Mouse (Mus musculus): ENCODE measurements at regions not wholly inside any gene's neighbourhood (a gene's known extent, or its start where the extent isn't known, plus 50 kb on each side); places are given as distances from the start of the nearest gene placed in this dataset.

DNA sequence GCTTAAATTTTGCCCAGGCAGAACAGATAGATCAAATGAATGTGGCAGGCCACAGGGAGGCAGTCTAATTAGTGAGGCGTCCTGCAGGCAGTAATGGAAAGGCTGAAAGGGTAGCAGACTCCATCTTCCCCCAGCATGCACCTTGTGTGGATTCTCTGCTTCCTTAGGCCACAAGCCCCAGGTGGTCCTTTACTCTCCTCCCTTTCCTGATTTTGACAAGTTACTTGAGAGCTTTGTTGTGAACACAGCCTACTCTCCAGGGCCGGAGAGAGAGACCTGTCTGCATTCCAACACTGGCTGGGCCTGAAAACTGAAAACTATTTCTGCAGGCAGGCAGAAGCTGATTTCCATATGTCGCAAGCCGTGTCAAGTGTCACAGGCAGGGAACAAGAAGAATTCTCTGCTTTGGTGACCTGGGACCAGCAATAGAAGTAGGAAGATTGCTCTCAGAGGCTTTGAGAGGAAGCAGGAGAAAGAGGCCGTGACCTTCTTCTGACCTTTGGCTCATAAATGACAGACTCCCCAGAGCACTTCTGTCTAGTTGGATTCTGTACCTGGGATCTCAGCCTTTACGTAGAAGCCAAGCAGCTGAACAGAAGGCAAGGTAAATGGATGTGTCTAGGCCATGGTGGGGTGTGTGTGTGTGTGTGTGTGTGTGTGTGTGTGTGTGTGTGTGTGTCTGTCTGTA, 619.2 kb upstream of the Cdh5 start:
- DNase-seq (ENCODE audit: low spot score in 2 of 2) = no peak

GRCm38 (mm10) chr8:103485441-103485840, 616.0 kb upstream of the Cdh5 start:
- no peak for DNase-seq (ENCODE audit: low spot score in 2 of 2)

DNA sequence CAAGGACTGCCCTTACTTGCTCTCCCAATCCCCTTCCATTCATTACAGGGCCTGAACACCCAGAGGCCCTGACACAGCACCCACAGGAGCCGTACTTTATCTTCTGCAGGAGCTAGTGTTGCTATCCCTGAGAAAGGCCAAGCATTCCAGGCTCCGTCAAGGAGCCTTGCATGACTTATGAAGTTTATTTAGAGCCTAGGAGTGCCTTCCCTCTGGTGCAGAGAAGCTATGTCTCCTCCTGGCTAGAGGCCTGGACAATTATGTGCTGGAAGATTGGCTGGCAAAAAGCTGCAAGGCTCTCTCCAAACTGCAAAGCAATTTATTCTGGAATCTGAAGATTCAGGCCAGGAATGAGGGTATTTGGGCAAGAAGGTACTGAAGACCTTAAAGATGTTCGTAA, 612.0 kb upstream of the Cdh5 start:
- no peak for DNase-seq (ENCODE audit: low spot score in 2 of 2)

- DNase-seq (ENCODE audit: low spot score in 2 of 2) = no peak
These were observed 608.4 kb upstream of the Cdh5 start for GRCm38 (mm10) chr8:103492914-103493517.

- DNase-seq (ENCODE audit: low spot score in 2 of 2) = no peak
These were observed 607.4 kb upstream of the Cdh5 start for GRCm38 (mm10) chr8:103493932-103494493.

GRCm38 (mm10) chr8:103494670-103495069, 606.8 kb upstream of the Cdh5 start:
- no peak for DNase-seq (ENCODE audit: low spot score in 2 of 2)

- DNase-seq (ENCODE audit: low spot score in 2 of 2) = no peak
These were observed 600.1 kb upstream of the Cdh5 start for GRCm38 (mm10) chr8:103501328-103501727.

DNA sequence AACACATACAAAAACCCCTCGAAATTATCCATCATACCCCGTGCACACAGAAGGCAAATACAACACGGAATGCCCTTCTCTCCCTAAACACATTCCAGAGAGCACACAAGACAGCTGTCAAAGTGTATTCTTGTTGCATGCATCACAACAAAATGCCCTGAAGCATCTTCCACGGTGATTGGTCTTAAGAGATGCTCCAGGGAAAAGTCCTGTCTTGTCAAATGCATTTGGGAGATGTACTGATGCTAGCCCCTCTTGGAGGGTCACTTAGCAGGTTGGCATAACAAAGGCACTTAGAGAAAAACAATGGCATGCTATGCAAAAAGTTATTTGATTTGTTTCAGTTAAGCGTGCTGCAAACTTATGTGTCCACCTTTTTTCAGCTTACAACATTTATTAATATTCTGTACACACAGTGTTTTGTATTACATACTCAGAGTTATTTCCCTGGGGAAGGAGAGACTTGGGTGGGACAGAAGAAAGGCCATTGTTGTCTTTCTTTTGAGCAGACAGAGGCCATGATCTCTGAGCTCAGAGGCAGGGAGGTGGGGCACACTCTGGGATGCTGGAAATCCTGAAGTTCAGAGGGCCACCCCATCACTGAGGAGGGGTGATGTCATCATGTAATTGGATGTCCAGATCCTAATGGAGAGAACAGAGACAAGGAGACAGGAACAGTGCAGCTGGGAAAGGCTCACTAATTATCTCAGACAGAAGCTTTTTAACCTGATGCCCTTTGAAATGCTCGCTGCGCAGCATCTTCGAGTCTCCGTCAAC, 598.2 kb upstream of the Cdh5 start:
- DNase-seq (ENCODE audit: low spot score in 2 of 2) = no peak

DNA sequence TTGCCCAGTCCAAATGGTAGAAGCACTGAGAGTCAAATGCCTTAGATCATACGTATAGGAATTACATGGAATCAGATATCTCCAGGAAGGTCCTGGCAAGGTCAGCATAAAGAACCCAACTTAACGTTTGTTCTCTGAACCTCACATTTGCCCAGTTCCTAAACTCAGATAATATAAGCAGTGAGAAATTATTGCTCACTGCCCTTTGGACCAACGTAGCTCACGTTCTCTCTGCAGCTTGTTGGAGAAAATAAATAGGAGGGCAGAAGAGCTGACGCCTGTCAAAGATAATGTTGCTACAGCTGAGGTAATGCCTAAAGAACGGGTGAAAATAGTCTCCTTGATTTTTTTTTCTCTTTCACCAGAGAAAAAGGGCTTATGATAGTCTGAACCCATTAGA, 595.1 kb upstream of the Cdh5 start:
- no peak for DNase-seq (ENCODE audit: low spot score in 2 of 2)

DNA sequence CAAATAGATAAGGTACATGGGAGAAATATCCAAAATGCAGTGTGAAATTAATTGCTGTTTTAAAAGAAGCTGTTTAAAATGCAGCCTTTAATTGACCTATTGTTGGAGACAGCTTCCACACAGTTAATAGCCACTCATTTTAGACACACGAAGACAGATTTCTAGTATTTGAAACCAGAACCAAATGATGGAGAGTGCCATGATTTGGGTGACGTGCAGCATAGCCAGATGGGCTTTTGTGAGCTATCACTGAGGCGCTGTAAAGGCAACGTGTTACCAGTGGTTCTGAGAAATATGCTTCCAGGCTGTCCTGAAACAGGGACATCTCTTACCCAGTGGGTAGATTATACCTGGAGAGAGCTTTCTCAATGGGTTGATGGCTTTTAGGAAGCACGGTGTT, 594.4 kb upstream of the Cdh5 start:
- DNase-seq (ENCODE audit: low spot score in 2 of 2) = no peak

DNA sequence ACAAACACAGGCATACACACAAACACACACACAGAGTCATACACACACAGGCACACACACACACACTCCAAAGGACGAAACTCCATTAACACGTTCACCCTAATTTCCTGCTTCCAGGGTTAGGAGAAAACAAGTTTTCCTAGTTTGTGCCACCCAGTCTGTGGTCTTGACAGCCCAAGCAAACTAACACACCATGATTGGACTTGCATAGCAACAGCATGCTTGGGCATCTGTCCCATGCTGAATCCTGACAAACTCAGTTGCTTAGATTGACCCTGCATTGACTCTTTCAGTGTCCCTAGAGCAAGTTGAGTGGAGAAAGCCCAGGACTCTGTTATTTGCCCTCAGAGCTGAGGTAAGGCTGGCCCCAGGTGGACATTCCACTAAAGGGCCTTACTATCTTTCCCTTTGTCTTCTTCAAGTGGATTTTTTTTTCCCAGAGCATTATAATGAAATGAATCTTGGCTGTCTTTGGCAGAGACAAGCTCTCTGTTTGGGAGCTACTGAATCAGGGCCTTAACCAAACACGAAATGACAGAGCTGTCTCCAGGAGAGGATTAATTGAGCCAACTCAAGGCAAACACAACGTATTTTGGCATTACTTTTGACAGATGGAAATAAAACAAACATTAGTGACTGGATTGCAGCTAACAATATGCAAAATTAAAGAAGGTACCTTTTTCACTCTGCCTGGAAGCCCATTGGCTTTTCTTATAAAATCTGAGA, 581.1 kb upstream of the Cdh5 start:
- DNase-seq (ENCODE audit: low spot score in 2 of 2) = no peak

GRCm38 (mm10) chr8:103530903-103531302, 570.5 kb upstream of the Cdh5 start:
- DNase-seq (ENCODE audit: low spot score in 2 of 2) = no peak

- DNase-seq (ENCODE audit: low spot score in 2 of 2) = peak in 1 of 2 experiments; percentile 5
These were observed 566.5 kb upstream of the Cdh5 start for GRCm38 (mm10) chr8:103534971-103535370.

GRCm38 (mm10) chr8:103536856-103537255, 564.6 kb upstream of the Cdh5 start:
- DNase-seq (ENCODE audit: low spot score in 2 of 2) = no peak

DNA sequence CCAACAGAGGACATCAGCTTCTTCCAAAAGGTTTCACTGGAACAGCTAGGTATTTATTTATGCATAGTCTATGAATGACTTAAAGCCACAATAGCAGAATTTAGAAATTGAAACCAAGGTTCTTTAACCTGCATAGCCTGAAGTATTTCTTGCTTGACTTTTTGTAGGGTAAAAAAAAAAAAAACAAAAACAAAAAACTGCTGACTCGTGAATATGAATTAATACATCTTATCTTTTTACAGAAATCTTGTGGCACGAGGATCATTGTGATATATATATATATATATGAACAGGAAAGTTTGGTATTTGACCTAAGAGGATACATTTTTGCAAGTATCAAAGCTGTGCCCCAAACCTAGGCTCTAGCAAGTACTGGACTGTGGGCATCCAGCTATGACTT, 559.5 kb upstream of the Cdh5 start:
- DNase-seq (ENCODE audit: low spot score in 2 of 2) = no peak

- peak in 1 of 2 experiments; percentile 34 for DNase-seq (ENCODE audit: low spot score in 2 of 2)
These were observed 549.4 kb upstream of the Cdh5 start for GRCm38 (mm10) chr8:103551916-103552535.

DNA sequence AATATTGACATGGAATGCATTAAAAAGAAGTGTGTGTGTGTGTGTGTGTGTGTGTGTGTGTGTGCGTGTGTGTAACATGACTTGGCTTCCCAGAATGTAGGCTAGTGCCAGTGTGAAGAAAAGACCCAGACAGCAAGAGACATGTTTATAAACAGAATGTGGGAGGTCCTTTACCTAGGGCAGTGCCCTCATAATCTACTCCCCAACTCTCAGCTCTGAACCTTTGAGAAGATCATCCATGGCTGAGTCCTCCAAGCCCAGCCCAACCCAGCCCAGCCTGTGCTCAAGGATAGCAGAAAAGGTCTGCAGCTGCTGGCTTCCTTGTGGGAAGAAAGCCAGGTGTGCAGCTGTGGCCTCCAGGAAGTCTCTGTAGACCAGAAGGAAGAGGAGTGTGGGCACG, 539.8 kb upstream of the Cdh5 start:
- DNase-seq (ENCODE audit: low spot score in 2 of 2) = no peak

DNA sequence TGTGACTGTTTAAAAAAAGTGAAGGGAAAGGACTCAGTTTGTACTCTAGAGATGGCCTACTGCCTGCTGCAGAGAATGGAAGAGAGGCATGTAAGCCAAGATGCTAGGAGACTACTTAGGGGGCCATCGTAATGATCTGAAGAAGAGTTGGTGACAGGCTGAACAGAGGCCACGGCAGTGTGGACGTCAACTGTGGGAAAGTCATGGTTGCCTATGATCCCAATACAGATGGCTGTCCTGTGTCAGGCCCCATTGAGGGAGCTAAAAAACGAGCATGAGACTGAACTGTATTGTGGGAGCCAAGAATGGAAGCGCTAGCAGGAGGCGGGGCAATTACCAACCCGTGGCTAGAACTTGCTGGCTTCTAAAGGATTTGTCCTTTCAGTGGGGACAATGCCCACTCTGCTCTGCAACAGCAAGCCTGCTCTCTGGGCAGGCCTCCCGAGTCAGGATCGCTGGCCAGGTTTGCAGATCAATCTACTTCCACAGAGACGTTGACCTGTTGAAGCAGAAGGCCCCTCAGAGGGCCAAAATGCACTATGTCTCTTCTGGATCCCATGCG, 530.5 kb upstream of the Cdh5 start:
- no peak for DNase-seq (ENCODE audit: low spot score in 2 of 2)

- DNase-seq (ENCODE audit: low spot score in 2 of 2) = no peak
These were observed 524.3 kb upstream of the Cdh5 start for GRCm38 (mm10) chr8:103577147-103577546.

- peak; percentile 4 to 49 for DNase-seq (ENCODE audit: low spot score in 2 of 2)
These were observed 523.4 kb upstream of the Cdh5 start for GRCm38 (mm10) chr8:103578006-103578405.

DNA sequence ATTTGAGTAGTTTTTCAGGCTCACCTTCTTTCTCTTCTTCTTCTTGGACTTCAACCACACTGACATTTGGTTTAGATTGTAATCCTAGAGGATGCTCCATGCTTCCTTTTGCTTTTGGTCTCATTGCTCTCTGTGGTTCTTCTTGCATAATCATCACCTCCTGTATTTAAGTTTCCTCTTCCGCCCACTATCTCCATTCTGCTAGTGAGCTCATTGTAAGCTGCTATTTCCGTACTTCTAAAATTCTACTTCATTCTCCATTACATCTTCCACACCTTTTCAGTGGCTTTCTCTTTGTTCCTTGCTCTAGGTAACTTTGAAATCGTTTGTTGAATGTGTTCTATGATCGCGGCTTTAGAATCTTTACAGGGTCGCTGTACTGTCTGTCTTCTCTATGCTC, 493.1 kb upstream of the Cdh5 start:
- no peak for DNase-seq (ENCODE audit: low spot score in 2 of 2)
